Mouse (Mus musculus) neural tube, embryonic 11.5 days (tissue): ENCODE data around the gene Cdk16. TPM values are rescaled to one million over a fixed set of nuclear protein-coding genes. Genes with fewer than 3 reads are reported as not detected.

Experiments
- ATAC-seq: fragments of 200-750 bp; cut with Nextera tagmentation; 2 replicates; pipeline ENCODE4 v1.8.0; 2017; ENCODE audit warnings: moderate number of reproducible peaks, mild to moderate bottlenecking, moderate TSS enrichment, moderate library complexity; ENCODE audit not compliant: insufficient read depth, low FRiP score, low TSS enrichment
- DNase-seq: peaks from one replicate; pipeline ENCODE4 v3.0.0-alpha.2; 2015; ENCODE audit warnings: low spot score
- H3K27ac ChIP-seq: fragments of 300-500 bp; sonication (generic); 2 replicates; pipeline ENCODE4 v1.5.1; 2014; ENCODE audit warnings: low read depth, mild to moderate bottlenecking, low read length
- H3K27me3 ChIP-seq: fragments of 300-500 bp; sonication (generic); 2 replicates; pipeline ENCODE4 v1.6.1; 2014; ENCODE audit warnings: mild to moderate bottlenecking, low read length, mixed read lengths; ENCODE audit not compliant: control insufficient read depth, insufficient read depth
- H3K36me3 ChIP-seq: fragments of 300-500 bp; sonication (generic); 2 replicates; pipeline ENCODE4 v1.6.1; 2014; ENCODE audit warnings: mild to moderate bottlenecking, low read length, moderate library complexity, mixed read lengths; ENCODE audit not compliant: control insufficient read depth, insufficient read depth
- H3K4me1 ChIP-seq: fragments of 300-500 bp; sonication (generic); 2 replicates; pipeline ENCODE4 v1.6.1; 2014; ENCODE audit warnings: low read length, mixed read lengths; ENCODE audit not compliant: control insufficient read depth, insufficient read depth
- H3K4me2 ChIP-seq: fragments of 300-500 bp; sonication (generic); 2 replicates; pipeline ENCODE4 v1.6.1; 2014; ENCODE audit warnings: low read depth, mild to moderate bottlenecking, moderate library complexity
- H3K4me3 ChIP-seq: fragments of 300-500 bp; sonication (generic); 2 replicates; pipeline ENCODE4 v1.5.1; 2014; ENCODE audit warnings: low read depth, low read length
- H3K9ac ChIP-seq: fragments of 300-500 bp; sonication (generic); 2 replicates; pipeline ENCODE4 v1.6.1; 2014; ENCODE audit warnings: mild to moderate bottlenecking, low read length
- H3K9me3 ChIP-seq: fragments of 300-500 bp; sonication (generic); 2 replicates; pipeline ENCODE4 v1.6.1; 2016; ENCODE audit warnings: low read length; ENCODE audit not compliant: control insufficient read depth
- WGBS: fragments of 180-500 bp; shearing (Covaris S2); extraction: QIAGEN DNeasy Blood & Tissue Kit; methylation state at CpG from one replicate; pipeline ENCODE4 v1.1.7; 2014; 5-methylcytosine and 5-hydroxymethylcytosine counted together
- polyA plus RNA-seq: library from polyadenylated mRNA; unstranded; fragments of >200 nt; fragmentation: Nextera tagmentation; extraction: Ambion mirVana; gene quantifications from 2 replicates; pipeline ENCODE4 v1.2.1, GENCODE M21; 2014

Gene Cdk16
- 123 and 126 TPM in 2 replicates for polyA plus RNA-seq

DNA sequence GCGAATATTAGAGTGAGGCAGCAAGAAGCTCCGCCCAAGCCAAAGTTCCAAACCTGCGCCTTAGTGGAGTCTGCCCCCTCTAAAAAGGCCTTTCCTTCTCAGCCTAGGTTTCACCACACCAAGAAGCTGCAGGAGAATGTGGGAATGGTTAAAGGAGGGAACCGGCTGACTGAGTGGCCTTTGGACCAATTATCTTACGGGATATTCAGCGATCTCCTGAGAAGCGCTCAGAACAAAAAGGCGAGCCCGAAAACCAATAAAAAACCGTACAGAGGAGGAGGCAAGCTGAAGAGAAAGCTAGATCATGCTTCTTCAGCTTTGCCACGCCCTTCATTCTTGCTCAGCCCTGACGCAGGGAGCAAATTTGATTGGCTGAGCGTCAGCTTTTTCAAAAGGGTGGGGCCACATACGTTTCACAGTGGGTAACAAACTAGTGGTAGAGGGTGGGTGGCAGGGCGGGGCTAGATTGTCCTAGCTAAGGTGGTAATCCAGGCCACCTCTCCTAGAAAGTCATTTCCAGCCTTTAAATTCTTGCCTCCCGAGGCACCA, at the start of gene Cdk16:
Gene Cdk16 (plus strand): TSS at position 436 of the 549 bp plus-strand sequence.
- Histone ChIP-seq H3K9ac (peak within 1 kb of the TSS; percentile 83), H3K27me3 (no peaks in the 10 kb centered on the region), H3K36me3 (no peaks in the 10 kb centered on the region; the same call in 1 of the 2 replicates), H3K27ac (peak within 1 kb of the TSS; percentile 89), H3K4me2 (peak within 1 kb of the TSS; percentile 57), H3K9me3 (no peaks in the 10 kb centered on the region), H3K4me1 (peaks cover 4% of the 10 kb centered on the region; the same call in 1 of the 2 replicates), H3K4me3 (peak within 1 kb of the TSS; percentile 65)
- WGBS = 14% methylated on average over 16 of the region's 16 CpGs
- peak; percentile 86 for DNase-seq
- peak; percentile 88 for ATAC-seq

DNA sequence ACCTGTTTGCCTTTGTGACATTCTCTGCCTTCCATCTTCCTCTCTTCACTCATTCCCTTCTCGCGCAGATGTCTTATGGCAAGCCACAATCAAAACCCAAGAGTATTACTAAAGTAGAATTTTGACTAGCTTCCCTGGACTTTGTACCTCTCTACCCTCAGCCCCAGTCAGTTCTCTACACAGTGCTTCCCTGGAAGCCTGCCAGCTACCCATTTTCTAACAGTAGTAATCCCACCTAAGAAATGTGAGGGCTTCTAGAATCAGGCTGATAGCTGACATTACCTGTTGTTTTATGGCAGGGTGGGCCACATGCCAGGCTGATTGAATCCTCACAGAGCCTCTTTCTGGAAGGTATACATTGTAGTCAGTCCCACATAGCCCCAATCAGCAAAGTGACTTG, 49.6 kb upstream of the Cdk16 start:
- no peak overlapping the region for H3K4me2 ChIP-seq
- no peak overlapping the region for H3K4me3 ChIP-seq
- WGBS = 96% methylated on average over 2 of the region's 2 CpGs
- no peaks in the 10 kb centered on the region; the same call in none of the 2 replicates for H3K36me3 ChIP-seq
- H3K4me1 ChIP-seq = no peaks in the 10 kb centered on the region
- H3K9ac ChIP-seq = no peak overlapping the region
- H3K27me3 ChIP-seq = no peaks in the 10 kb centered on the region
- DNase-seq (no peak), ATAC-seq (no peak)
- H3K27ac ChIP-seq = no peak overlapping the region
- no peaks in the 10 kb centered on the region for H3K9me3 ChIP-seq

DNA sequence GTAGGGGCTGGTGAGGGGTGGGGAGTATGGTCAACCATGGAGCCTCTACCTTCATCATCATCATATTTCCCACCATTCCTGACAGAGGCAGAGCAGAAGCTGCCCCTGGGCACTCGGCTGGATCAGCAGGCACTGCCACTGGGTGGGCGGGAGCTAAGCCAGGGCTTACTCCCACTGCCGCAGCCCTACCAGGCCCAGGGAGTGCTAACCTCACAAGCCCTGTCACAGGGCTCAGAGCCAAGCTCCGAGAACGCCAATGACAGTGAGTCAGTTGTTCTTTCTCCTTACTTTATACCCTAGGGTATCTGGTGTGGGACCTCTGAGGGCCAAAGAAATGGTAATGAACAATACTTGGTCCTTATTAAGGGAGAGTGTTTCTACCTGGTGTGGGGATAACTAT, 43.0 kb upstream of the Cdk16 start:
- 84% methylated on average over 5 of the region's 5 CpGs for WGBS
- Histone ChIP-seq H3K36me3 (no peaks in the 10 kb centered on the region; the same call in none of the 2 replicates), H3K9me3 (no peaks in the 10 kb centered on the region), H3K27ac (no peak overlapping the region), H3K27me3 (no peaks in the 10 kb centered on the region), H3K4me3 (no peak overlapping the region), H3K4me2 (no peak overlapping the region), H3K9ac (no peak overlapping the region), H3K4me1 (no peaks in the 10 kb centered on the region)
- ATAC-seq (no peak), DNase-seq (no peak)

DNA sequence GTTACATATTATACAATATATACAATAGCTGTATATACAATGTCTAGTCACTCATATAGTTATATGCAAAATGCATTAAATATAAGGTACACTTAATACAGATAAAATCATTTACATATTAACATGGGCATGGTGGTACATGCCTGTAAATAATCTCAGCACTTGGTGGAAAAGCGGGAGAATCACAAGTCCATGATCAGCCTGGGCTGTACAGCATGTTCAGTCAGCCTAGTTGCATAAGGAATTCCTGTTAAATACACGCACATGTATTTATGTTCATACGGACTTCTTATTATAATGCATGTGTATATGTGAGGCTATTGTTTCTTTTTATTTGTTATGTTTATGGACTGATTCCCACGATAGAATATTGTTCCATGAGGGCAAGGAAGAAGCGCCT, 30.2 kb upstream of the Cdk16 start:
- ATAC-seq = no peak
- DNase-seq = no peak
- H3K4me2 ChIP-seq = peak overlapping the region; percentile 75; the same call in 1 of the 2 replicates

DNA sequence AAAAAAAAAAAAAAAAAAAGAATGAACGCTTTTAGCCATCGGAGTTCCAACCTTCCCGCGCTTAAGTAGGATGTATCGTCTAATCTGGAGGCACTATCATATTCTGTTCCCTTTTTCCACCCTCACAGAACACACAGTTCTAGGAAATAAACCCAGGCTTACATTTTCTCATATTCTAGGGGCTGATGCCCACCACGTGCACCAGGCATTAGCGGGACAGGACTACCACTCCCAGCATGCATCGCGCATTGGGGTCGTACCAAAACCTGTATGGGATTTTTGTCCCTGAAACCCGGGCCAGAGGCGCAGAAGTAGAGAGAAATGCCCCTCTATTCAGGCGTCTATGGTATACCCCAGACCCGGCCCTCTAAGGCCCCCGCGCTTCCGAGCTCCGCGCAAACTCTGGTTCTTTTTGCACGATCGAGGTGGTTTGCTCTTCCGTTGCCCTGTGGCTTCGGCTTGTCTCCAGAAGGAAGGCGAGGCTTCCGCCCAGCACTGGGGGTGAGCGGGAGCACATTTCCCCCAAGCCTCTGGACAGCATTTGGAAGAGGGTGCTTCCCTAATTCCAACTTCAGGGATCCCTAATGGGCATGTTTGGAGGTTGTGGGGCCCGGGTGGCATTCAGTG, 29.6 kb upstream of the Cdk16 start, which contains the start of gene Uba1:
Gene Uba1 (plus strand): TSS at position 301 of the 627 bp plus-strand sequence.
- DNase-seq = peak; percentile 86
- Histone ChIP-seq H3K9ac (no peak within 1 kb of the TSS; the same call in 1 of the 2 replicates), H3K9me3 (no peaks in the 10 kb centered on the region), H3K27me3 (no peaks in the 10 kb centered on the region), H3K4me1 (no peaks in the 10 kb centered on the region), H3K27ac (no peak within 1 kb of the TSS), H3K36me3 (no peaks in the 10 kb centered on the region), H3K4me2 (peak within 1 kb of the TSS; percentile 75), H3K4me3 (peak within 1 kb of the TSS; percentile 42)
- 13% methylated on average over 27 of the region's 27 CpGs for WGBS
- peak; percentile 78 for ATAC-seq

More for the DNA sequence above, 30.2 kb upstream of the Cdk16 start:
- H3K4me3 ChIP-seq = peak overlapping the region; percentile 42; the same call in 1 of the 2 replicates
- H3K9ac ChIP-seq = no peak overlapping the region
- no peaks in the 10 kb centered on the region for H3K9me3 ChIP-seq
- no peaks in the 10 kb centered on the region for H3K27me3 ChIP-seq
- no peaks in the 10 kb centered on the region for H3K36me3 ChIP-seq
- no peaks in the 10 kb centered on the region for H3K4me1 ChIP-seq
- 29% methylated on average over 5 of the region's 5 CpGs for WGBS
- H3K27ac ChIP-seq = no peak overlapping the region

DNA sequence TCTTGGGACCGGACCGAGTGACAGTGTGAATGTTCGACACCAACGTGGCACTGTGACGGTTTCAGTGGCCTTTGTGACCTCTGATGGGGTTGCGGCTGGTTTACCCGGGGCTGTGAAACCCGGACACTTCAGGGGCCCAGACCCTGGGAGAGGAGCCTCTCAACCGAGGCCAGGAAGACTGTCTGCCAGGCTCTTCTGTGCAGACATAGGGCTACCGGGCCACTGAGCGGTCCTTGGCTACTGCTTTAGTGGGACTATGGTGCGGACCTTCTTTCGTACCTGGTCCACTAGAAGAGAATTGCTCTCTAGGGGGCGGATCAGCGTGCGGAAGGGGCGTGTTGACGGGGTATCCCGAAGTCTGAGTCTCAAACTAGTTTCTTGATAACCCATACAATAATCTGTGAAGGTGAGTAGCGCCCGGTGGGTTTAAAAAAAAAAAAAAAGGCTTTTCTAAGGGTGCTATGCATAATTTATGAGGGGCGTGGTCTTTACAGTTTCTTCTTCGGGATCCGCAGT, 28.8 kb upstream of the Cdk16 start:
- no peaks in the 10 kb centered on the region for H3K27me3 ChIP-seq
- no peak overlapping the region for H3K27ac ChIP-seq
- no peaks in the 10 kb centered on the region for H3K36me3 ChIP-seq
- no peaks in the 10 kb centered on the region for H3K9me3 ChIP-seq
- WGBS = 18% methylated on average over 24 of the region's 24 CpGs
- peak overlapping the region; percentile 42 for H3K4me3 ChIP-seq
- peak overlapping the region; percentile 75 for H3K4me2 ChIP-seq
- H3K4me1 ChIP-seq = no peaks in the 10 kb centered on the region
- no peak for DNase-seq
- no peak overlapping the region for H3K9ac ChIP-seq
- no peak for ATAC-seq

DNA sequence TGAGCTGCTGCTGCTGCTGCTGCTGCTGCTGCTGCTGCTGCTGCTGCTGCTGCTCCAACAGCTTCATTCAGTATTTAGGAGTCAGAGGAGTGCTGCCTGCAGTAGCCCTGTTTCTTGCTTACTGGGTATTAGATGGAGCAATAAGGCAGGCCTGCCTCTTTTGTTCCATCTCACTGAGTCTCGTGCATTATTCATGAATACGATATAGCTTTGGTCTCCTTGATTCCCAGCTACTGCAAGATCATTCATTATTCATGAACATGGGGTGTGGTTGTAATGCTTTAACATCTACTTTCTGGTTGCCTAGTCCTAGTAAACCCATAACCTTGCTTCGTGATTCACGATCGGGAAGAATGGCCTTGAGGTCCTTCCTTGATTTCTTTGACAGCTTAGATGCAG, 25.4 kb upstream of the Cdk16 start:
- DNase-seq (peak; percentile 32), ATAC-seq (peak; percentile 75)
- Histone ChIP-seq H3K4me2 (no peak overlapping the region), H3K4me1 (peaks cover 3% of the 10 kb centered on the region; the same call in 1 of the 2 replicates), H3K27ac (peak overlapping the region; percentile 46; the same call in 1 of the 2 replicates), H3K27me3 (no peaks in the 10 kb centered on the region), H3K9ac (no peak overlapping the region), H3K9me3 (no peaks in the 10 kb centered on the region), H3K4me3 (no peak overlapping the region), H3K36me3 (no peaks in the 10 kb centered on the region; the same call in 1 of the 2 replicates)
- WGBS = 32% methylated on average over 5 of the region's 5 CpGs

DNA sequence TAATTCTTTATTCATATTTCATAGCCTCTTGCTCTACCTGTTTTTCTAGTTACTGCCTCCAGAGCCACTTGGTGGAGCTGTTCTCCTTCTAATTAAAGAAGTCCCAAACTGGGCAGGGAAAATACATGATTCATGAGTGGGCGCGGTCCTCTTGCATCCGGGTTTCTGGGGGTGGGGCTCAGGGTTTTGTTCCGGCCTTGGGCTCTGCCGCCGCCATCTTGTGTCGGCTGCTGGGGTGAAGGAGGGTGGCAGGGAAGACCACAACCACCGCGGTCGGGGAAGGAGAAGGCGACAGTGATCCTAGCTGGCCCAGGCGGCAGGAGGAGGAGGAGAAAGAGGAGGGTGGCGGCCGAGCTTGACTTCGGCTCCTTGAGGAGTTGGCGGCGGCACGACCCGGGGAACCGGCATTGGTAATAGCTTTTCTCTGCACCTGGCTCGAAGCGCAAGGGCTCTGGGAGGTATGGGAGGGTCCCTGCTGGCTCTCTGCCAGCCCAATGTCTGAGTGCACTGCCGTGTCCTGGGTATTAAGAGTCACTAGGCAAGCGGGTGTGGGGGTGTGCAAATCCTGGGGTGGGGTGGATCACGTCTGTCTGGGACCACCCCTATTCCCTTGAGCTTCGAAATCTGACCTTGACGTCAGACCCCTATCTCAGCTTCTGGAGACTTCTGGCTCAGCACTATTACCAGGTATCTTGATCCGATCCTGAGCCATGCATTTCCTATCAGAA, 24.9 kb upstream of the Cdk16 start:
- peak overlapping the region; percentile 46 for H3K4me2 ChIP-seq
- peak overlapping the region; percentile 79 for H3K9ac ChIP-seq
- peak; percentile 88 for ATAC-seq
- no peaks in the 10 kb centered on the region for H3K9me3 ChIP-seq
- WGBS = 25% methylated on average over 27 of the region's 28 CpGs
- no peaks in the 10 kb centered on the region for H3K27me3 ChIP-seq
- peak overlapping the region; percentile 57 for H3K4me3 ChIP-seq
- DNase-seq = peak; percentile 86
- H3K36me3 ChIP-seq = no peaks in the 10 kb centered on the region; the same call in 1 of the 2 replicates
- peak overlapping the region; percentile 60; the same call in 1 of the 2 replicates for H3K27ac ChIP-seq
- H3K4me1 ChIP-seq = peaks cover 3% of the 10 kb centered on the region; the same call in 1 of the 2 replicates
